Mouse (Mus musculus) E14TG2a.4 (cell line): Measurements from ENCODE around the gene Trpm3.
"Not testable (repeated sequence)": the region's sequence is repeated elsewhere in the genome, so short reads cannot be mapped to it uniquely, and the experiment has no call there.

ENCODE experiments used
- H3K27me3 ChIP-seq: 2 replicates; pipeline ENCODE4 v1.6.1; 2014; ENCODE audit warnings: low read length, control low read depth; ENCODE audit not compliant: insufficient read depth
- H3K36me3 ChIP-seq: 2 replicates; pipeline ENCODE4 v1.6.1; 2014; ENCODE audit warnings: low read length, control low read depth; ENCODE audit not compliant: insufficient read depth
- H3K4me1 ChIP-seq: replicated peaks from 2 replicates; pipeline ENCODE4 v1.6.1; 2014; ENCODE audit warnings: low read depth, low read length, control low read depth
- H3K4me3 ChIP-seq: replicated peaks from 2 replicates; pipeline ENCODE4 v1.5.1; 2014; ENCODE audit warnings: mild to moderate bottlenecking, low read length
- H3K9me3 ChIP-seq: 2 replicates; pipeline ENCODE4 v1.6.1; 2014; ENCODE audit warnings: low read length, control low read depth
- CTCF ChIP-seq: conservative IDR thresholded peaks from 2 replicates; pipeline ENCODE4 v1.5.1; 2014; ENCODE audit warnings: low read length
- NANOG ChIP-seq: IDR thresholded peaks from 2 replicates; pipeline ENCODE4 v1.6.1; 2014; ENCODE audit warnings: borderline replicate concordance, low read length, mixed read lengths
- POU5F1 ChIP-seq: IDR thresholded peaks from 2 replicates; pipeline ENCODE4 v1.6.1; 2014; ENCODE audit warnings: low read length, borderline replicate concordance

Gene Trpm3

DNA sequence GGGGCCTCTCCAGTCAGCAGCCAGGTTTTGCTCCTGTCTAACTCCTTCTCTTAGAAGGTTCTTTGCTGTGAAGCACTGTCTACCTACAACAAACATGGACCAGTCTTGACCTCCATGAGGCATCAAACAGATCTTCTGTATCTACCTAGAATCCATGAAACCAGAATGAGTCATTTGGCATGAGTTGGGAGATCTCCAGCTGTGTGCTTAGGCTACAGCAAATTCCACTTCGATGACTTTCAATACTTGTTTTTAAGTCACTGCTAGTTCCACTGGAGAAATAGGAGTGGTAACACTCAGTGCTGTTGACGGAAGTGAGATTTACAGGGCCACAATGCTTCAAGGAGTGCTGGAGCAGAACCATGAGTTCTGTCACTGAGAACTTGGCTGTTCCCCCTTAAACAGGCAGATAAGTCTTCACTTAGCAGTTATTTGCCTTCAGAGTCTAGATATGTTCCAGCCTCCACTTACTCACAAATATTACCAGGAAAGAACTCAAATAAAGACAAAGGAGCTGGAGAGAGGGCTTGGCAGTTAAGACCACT lies 689.4 kb downstream of the Trpm3 start:
- Histone ChIP-seq H3K4me1 (peaks cover 16% of the 10 kb centered on the region), H3K9me3 (no peaks in the 10 kb centered on the region), H3K27me3 (no peaks in the 10 kb centered on the region), H3K4me3 (no peak overlapping the region), H3K36me3 (no peaks in the 10 kb centered on the region)
- no peak for TF ChIP-seq NANOG
- no peak for TF ChIP-seq CTCF
- no peak for TF ChIP-seq POU5F1

DNA sequence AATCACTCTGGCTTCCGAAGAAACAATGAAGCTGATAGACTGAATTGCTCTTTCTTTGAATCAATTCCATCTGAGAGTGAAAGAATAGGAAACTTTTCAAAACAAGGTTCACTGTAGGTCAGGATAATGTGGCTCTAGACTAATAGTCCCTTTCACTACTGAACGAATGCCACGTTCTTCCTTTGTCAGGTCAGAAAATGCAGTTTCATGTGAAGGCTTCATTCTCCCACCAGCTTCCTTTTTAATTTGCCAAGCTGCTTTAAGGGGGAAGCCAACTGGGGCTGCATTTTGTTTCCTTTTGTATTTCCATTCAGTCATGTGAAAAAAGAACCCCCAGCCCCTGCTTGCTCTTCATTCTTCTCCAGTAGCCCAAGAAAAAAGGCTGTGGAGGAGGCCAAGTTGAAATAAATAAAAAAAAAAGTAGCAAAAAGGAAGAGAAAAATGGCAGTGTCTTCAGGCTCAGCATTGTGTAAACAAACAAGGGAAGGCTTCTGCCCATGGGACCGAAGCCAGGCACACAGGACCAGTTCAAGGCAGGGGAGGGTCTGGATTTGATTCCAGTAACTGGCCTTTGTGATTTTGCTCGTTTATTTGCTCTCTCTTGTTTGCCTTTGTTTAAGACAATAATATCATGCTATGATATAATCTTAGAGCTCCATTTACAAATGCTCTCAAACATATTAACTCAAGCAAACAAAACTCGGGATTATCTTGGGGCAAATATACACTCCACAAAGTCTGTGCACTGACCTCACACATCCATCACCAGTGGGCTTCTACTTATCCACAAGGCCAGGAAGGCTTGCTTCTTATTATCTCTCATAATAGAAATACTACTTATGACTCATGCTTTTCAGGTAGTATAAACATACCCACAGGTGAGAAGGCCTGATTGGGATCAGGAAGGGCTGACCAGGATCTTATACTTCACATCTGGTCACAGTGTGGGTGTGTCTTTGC lies 702.5 kb downstream of the Trpm3 start:
- Histone ChIP-seq H3K27me3 (no peaks in the 10 kb centered on the region), H3K9me3 (peaks cover 5% of the 10 kb centered on the region; the same call in 1 of the 2 replicates), H3K4me3 (no peak overlapping the region), H3K36me3 (no peaks in the 10 kb centered on the region), H3K4me1 (no peaks in the 10 kb centered on the region)
- no peak for TF ChIP-seq CTCF
- no peak for TF ChIP-seq NANOG
- no peak for TF ChIP-seq POU5F1

GRCm38 (mm10) chr19:22842697-22843096 lies 703.9 kb downstream of the Trpm3 start:
- H3K9me3 ChIP-seq, result peaks cover 5% of the 10 kb centered on the region; the same call in 1 of the 2 replicates
- H3K27me3 ChIP-seq, result no peaks in the 10 kb centered on the region
- TF ChIP-seq POU5F1, result no peak
- no peak for TF ChIP-seq CTCF
- no peak for TF ChIP-seq NANOG
- H3K36me3 ChIP-seq, result no peaks in the 10 kb centered on the region
- H3K4me3 ChIP-seq, result no peak overlapping the region
- no peaks in the 10 kb centered on the region for H3K4me1 ChIP-seq

- no peaks in the 10 kb centered on the region for H3K27me3 ChIP-seq
- no peaks in the 10 kb centered on the region for H3K36me3 ChIP-seq
- no peaks in the 10 kb centered on the region for H3K4me1 ChIP-seq
- no peaks in the 10 kb centered on the region for H3K9me3 ChIP-seq
- H3K4me3 ChIP-seq, result no peak overlapping the region
- TF ChIP-seq POU5F1, result no peak
- TF ChIP-seq CTCF, result no peak
- TF ChIP-seq NANOG, result no peak
These were observed 708.9 kb downstream of the Trpm3 start for GRCm38 (mm10) chr19:22847696-22848095.

GRCm38 (mm10) chr19:22848251-22848650 lies 709.4 kb downstream of the Trpm3 start:
- Histone ChIP-seq H3K27me3 (no peaks in the 10 kb centered on the region), H3K4me1 (no peaks in the 10 kb centered on the region), H3K9me3 (no peaks in the 10 kb centered on the region), H3K4me3 (no peak overlapping the region), H3K36me3 (no peaks in the 10 kb centered on the region)
- TF ChIP-seq CTCF (no peak), POU5F1 (no peak), NANOG (no peak)

DNA sequence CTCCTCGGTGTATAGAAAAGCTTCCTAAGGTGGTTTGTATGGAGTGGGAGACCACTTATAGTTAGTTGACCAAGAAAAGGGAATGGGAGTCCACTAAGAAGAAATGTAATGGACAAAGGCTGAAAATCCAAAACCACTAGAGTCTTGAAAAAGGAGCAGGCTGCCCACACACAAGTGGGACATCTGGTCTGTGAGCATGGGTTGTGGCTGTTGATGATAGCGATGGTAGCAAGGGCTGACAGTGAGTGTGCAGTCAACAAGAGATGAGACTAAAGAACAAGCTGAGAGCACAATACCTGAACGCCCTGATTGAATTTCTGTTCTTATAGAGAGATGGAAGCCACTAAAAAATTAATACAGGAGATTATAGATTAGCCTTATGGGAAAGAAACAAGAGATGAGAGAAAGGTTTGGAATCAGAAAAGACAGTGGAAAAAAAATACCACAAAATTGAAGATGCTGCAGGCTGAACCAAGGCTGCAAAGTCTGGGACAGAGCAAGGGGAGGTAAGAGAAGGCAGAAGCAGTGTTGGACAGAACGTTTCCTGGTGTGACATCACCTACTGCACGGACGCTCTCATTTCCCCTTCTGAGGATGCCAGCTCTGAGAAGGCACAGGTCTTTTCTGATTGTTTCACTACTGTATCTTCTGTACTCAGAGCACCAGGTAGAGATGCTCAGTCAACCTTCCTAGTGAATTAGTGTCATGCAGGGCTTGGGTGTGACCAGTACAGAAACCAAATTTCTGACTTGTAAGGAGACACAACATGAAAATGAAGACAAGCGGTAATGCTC lies 710.1 kb downstream of the Trpm3 start:
- H3K36me3 ChIP-seq, result no peaks in the 10 kb centered on the region
- no peaks in the 10 kb centered on the region for H3K9me3 ChIP-seq
- no peak overlapping the region for H3K4me3 ChIP-seq
- no peaks in the 10 kb centered on the region for H3K27me3 ChIP-seq
- no peak for TF ChIP-seq CTCF
- no peak for TF ChIP-seq NANOG
- TF ChIP-seq POU5F1, result no peak
- no peaks in the 10 kb centered on the region for H3K4me1 ChIP-seq

GRCm38 (mm10) chr19:22851423-22851822 lies 712.6 kb downstream of the Trpm3 start:
- H3K9me3 ChIP-seq, H3K4me1 ChIP-seq, H3K27me3 ChIP-seq, H3K4me3 ChIP-seq, H3K36me3 ChIP-seq: not testable (repeated sequence)

GRCm38 (mm10) chr19:22859644-22860043 lies 720.8 kb downstream of the Trpm3 start:
- Histone ChIP-seq H3K4me3 (no peak overlapping the region), H3K9me3 (no peaks in the 10 kb centered on the region), H3K4me1 (no peaks in the 10 kb centered on the region), H3K27me3 (no peaks in the 10 kb centered on the region), H3K36me3 (no peaks in the 10 kb centered on the region)
- no peak for TF ChIP-seq CTCF
- no peak for TF ChIP-seq POU5F1
- no peak for TF ChIP-seq NANOG

DNA sequence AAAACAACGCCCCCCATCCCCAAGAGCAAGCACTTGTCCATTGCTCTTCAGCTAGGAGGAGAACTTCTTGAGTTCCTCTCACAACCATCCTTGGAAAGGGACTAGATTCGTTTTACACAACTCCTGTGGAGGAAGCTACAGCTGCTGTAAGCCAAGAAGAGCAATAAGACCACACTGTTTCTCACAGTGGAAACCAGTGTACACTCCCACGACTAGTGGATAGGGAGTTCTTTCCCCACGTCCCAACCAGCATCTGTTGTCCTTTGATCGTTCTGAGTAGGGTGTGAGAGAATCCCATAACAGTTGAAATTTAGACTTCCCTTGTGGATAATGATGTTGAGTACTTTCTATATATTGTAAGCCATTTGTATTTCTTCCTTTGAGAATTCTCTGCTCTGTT lies 728.6 kb downstream of the Trpm3 start:
- Histone ChIP-seq H3K4me1 (no peaks in the 10 kb centered on the region), H3K4me3 (no peak overlapping the region), H3K9me3 (no peaks in the 10 kb centered on the region), H3K36me3 (no peaks in the 10 kb centered on the region), H3K27me3 (no peaks in the 10 kb centered on the region)
- no peak for TF ChIP-seq CTCF
- no peak for TF ChIP-seq NANOG
- TF ChIP-seq POU5F1, result no peak
